Mouse (Mus musculus): ENCODE measurements around the gene Ifngr1. TPM values are rescaled to one million over a fixed set of nuclear protein-coding genes. Genes with fewer than 3 reads are reported as not detected.
"Not testable (repeated sequence)": the region's sequence is repeated elsewhere in the genome, so short reads cannot be mapped to it uniquely, and the experiment has no call there.

Ifngr1 gene
- polyA plus RNA-seq, 1 experiment from 2014 or later = 641 TPM

- DNase-seq (ENCODE audit: low spot score) = peak; percentile 59
These were observed 4.5 kb upstream of the Ifngr1 start for GRCm38 (mm10) chr10:19587281-19587680.

GRCm38 (mm10) chr10:19589626-19590025 lies 2.1 kb upstream of the Ifngr1 start:
- DNase-seq (ENCODE audit: low spot score) = no peak

GRCm38 (mm10) chr10:19591286-19591640 lies 486 bp upstream of the Ifngr1 start:
- DNase-seq (ENCODE audit: low spot score) = no peak

- peak; percentile 49 for DNase-seq (ENCODE audit: low spot score)
These were observed 807 bp downstream of the Ifngr1 start for GRCm38 (mm10) chr10:19592556-19592955.

GRCm38 (mm10) chr10:19593296-19593695 lies 1.5 kb downstream of the Ifngr1 start:
- DNase-seq (ENCODE audit: low spot score) = no peak

- peak; percentile 67 for DNase-seq (ENCODE audit: low spot score)
These were observed 2.6 kb downstream of the Ifngr1 start for GRCm38 (mm10) chr10:19594201-19594905.

- no peak for DNase-seq (ENCODE audit: low spot score)
These were observed 5.1 kb downstream of the Ifngr1 start for GRCm38 (mm10) chr10:19596866-19597265.

GRCm38 (mm10) chr10:19598091-19598490 lies 6.3 kb downstream of the Ifngr1 start:
- DNase-seq (ENCODE audit: low spot score) = peak; percentile 91

- no peak for DNase-seq (ENCODE audit: low spot score)
These were observed 7.8 kb downstream of the Ifngr1 start for GRCm38 (mm10) chr10:19599331-19600092.

GRCm38 (mm10) chr10:19600093-19600420 lies 8.3 kb downstream of the Ifngr1 start:
- DNase-seq (ENCODE audit: low spot score) = no peak

- DNase-seq (ENCODE audit: low spot score) = not testable (repeated sequence)
These were observed 9.8 kb downstream of the Ifngr1 start for GRCm38 (mm10) chr10:19601502-19601901.

GRCm38 (mm10) chr10:19603231-19603630 lies 11.5 kb downstream of the Ifngr1 start:
- no peak for DNase-seq (ENCODE audit: low spot score)

- DNase-seq (ENCODE audit: low spot score) = no peak
These were observed 17.4 kb downstream of the Ifngr1 start for GRCm38 (mm10) chr10:19609125-19609524.

GRCm38 (mm10) chr10:19611616-19612015 lies 19.9 kb downstream of the Ifngr1 start:
- no peak for DNase-seq (ENCODE audit: low spot score)

- DNase-seq (ENCODE audit: low spot score) = peak; percentile 68
These were observed 21.5 kb downstream of the Ifngr1 start for GRCm38 (mm10) chr10:19613111-19613753.

- no peak for DNase-seq (ENCODE audit: low spot score)
These were observed 28.0 kb downstream of the Ifngr1 start for GRCm38 (mm10) chr10:19619736-19620135.

GRCm38 (mm10) chr10:19621408-19622048 lies 29.8 kb downstream of the Ifngr1 start, which contains the start of gene Il22ra2:
Gene Il22ra2 (plus strand): TSS chr10:19621998.
- no peak for DNase-seq (ENCODE audit: low spot score)

- no peak for DNase-seq (ENCODE audit: low spot score)
These were observed 32.9 kb downstream of the Ifngr1 start for GRCm38 (mm10) chr10:19624617-19625016.

- no peak for DNase-seq (ENCODE audit: low spot score)
These were observed 35.6 kb downstream of the Ifngr1 start for GRCm38 (mm10) chr10:19627342-19627741.

GRCm38 (mm10) chr10:19627748-19628147 lies 36.0 kb downstream of the Ifngr1 start:
- no peak for DNase-seq (ENCODE audit: low spot score)

GRCm38 (mm10) chr10:19631616-19632195 lies 40.0 kb downstream of the Ifngr1 start:
- no peak for DNase-seq (ENCODE audit: low spot score)
